8 mouse cellular contexts compared by ENCODE assay signal in the genomic region with DNA sequence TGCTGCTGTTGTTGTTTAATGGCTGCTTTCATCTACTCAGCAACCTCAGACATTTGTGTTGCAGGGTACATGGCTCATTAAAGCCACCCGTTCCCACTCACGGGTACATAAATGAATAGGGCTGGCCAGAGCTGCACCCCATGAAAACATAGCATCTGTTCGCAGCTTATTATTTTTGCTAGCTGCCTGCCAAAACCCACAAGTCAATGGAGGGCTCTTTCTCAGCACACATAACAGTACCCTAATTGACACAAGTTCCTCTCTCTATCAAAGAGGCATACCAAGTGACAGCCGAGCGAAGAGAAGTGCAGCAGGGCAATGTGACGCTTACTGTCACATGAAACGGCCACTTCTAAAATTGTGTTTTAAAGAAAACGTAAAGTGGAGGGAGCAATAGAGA. TPM values are rescaled to one million over a fixed set of nuclear protein-coding genes. Genes with fewer than 3 reads are reported as not detected.
DNase-seq lines count a peak whose midpoint lies in the region; ATAC-seq and TF ChIP-seq lines count a peak whose summit lies in the region.

No protein-coding gene starts in this region.

- peak; percentile 39; the same call in 1 of the 2 replicates for ATAC-seq in heart, postnatal 0 days (ENCODE audit: insufficient read depth, low read depth)
- ATAC-seq in stomach, postnatal 0 days (ENCODE audit: low FRiP score, low TSS enrichment) = no peak

- peak overlapping the region; percentile 67; the same call in 1 of the 2 replicates for H3K27ac ChIP-seq in heart, postnatal 0 days (ENCODE audit: low read depth)
- H3K27ac ChIP-seq in stomach, postnatal 0 days (replicated peaks) = no peak overlapping the region

- H3K4me2 ChIP-seq in heart, postnatal 0 days (ENCODE audit: low read depth, low read length) = peak overlapping the region; percentile 55
- peak overlapping the region; percentile 46 for H3K4me2 ChIP-seq in stomach, postnatal 0 days (replicated peaks; ENCODE audit: low read depth)

- no peaks in the 10 kb centered on the region for H3K27me3 ChIP-seq in heart, postnatal 0 days (ENCODE audit: control insufficient read depth, insufficient read depth, low read length)
- H3K27me3 ChIP-seq in stomach, postnatal 0 days (ENCODE audit: control insufficient read depth, insufficient read depth, low read length) = no peaks in the 10 kb centered on the region

- no peak for TF ChIP-seq CTCF in heart, postnatal 0 days (IDR thresholded peaks at IDR 0.05; ENCODE audit: low read depth)
- no peak for TF ChIP-seq CTCF in stomach, postnatal 0 days (IDR thresholded peaks at IDR 0.05; ENCODE audit: low read depth)

- H3K36me3 ChIP-seq in heart, postnatal 0 days (replicated peaks; ENCODE audit: control insufficient read depth, insufficient read depth, low read length) = no peaks in the 10 kb centered on the region
- H3K36me3 ChIP-seq in stomach, postnatal 0 days (ENCODE audit: control insufficient read depth, insufficient read depth, low read length) = no peaks in the 10 kb centered on the region

- H3K9me3 ChIP-seq in heart, postnatal 0 days (replicated peaks; ENCODE audit: control insufficient read depth, low read length) = no peaks in the 10 kb centered on the region
- H3K9me3 ChIP-seq in stomach, postnatal 0 days (ENCODE audit: control insufficient read depth, low read length) = no peaks in the 10 kb centered on the region

- 60% methylated on average over 8 of the region's 8 CpGs for WGBS in heart, postnatal 0 days
- 71% methylated on average over 8 of the region's 8 CpGs for WGBS in stomach, postnatal 0 days

- DNase-seq in heart, postnatal 0 days (ENCODE audit: low spot score) = no peak
- no peak for DNase-seq in heart, postnatal 36 days
- peak; percentile 12 for DNase-seq in retina, postnatal 1 day
- DNase-seq in retina, embryonic 14.5 days (ENCODE audit: low spot score) = no peak
- peak; percentile 14 for DNase-seq in layer of hippocampus, adult 9-11 months
- no peak for DNase-seq in stomach, postnatal 0 days (ENCODE audit: low spot score)
- no peak for DNase-seq in adipocyte (ENCODE audit: low spot score)
- DNase-seq in left cerebral cortex, postnatal 10 days (ENCODE audit: extremely low spot score in 1 of 2, low spot score in 2 of 2) = no peak

- intact Hi-C loops in heart, postnatal 36 days (cut with DNase I) = loop anchor here (1.0 kb wide), 1 partner anchor 820 kb away; no protein-coding TSS in a partner anchor
- intact Hi-C loops in left cerebral cortex, postnatal 10 days (cut with DNase I) = loop anchor here (5.0 to 10.0 kb wide), 2 partner anchors 92 to 594 kb away; no protein-coding TSS in a partner anchor

- peak overlapping the region; percentile 42 for H3K4me3 ChIP-seq in heart, postnatal 0 days (ENCODE audit: low read depth, low read length)
- H3K4me3 ChIP-seq in stomach, postnatal 0 days (ENCODE audit: low read depth, low read length) = no peak overlapping the region

- no peak overlapping the region for H3K9ac ChIP-seq in heart, postnatal 0 days (replicated peaks; ENCODE audit: low read depth, low read length)
- no peak overlapping the region for H3K9ac ChIP-seq in stomach, postnatal 0 days (ENCODE audit: low read length)

- H3K4me1 ChIP-seq in heart, postnatal 0 days (ENCODE audit: control insufficient read depth, insufficient read depth) = no peaks in the 10 kb centered on the region
- H3K4me1 ChIP-seq in stomach, postnatal 0 days (replicated peaks; ENCODE audit: control insufficient read depth, insufficient read depth) = no peaks in the 10 kb centered on the region

- no peak for TF ChIP-seq EP300 in heart, postnatal 0 days (IDR thresholded peaks at IDR 0.05; ENCODE audit: low read depth)
- TF ChIP-seq EP300 in stomach, postnatal 0 days (optimal IDR thresholded peaks at IDR 0.05) = no peak

RNA-seq across cellular contexts. Expression of a gene that starts 57.0 kb away (rescaled TPM):
- 70.6 and 79.8 TPM in 2 replicates for total RNA-seq in heart, postnatal 0 days (2014; rRNA removed; ENCODE audit: low replicate concordance)
- polyA plus RNA-seq in heart, postnatal 0 days (2015; fragmentation: Nextera tagmentation; extraction: Ambion mirVana) = 74.1 and 76.7 TPM in 2 replicates
- total RNA-seq in heart, postnatal 36 days (2021) = 1 to 10 TPM; 3.0 to 3.2 TPM
- polyA plus RNA-seq in stomach, postnatal 0 days (2015; fragmentation: Nextera tagmentation; extraction: Ambion mirVana) = 34.5 and 35.7 TPM in 2 replicates
- total RNA-seq in left cerebral cortex, postnatal 10 days (2021) = 10 to 100 TPM; 26.7 to 30.0 TPM

Comparison
In these comparisons a context has a peak if more than half of its experiments do, and no peak if none do; other contexts are left out.
1. DNase-seq: peak in retina, postnatal 1 day (single experiment) and layer of hippocampus, adult 9-11 months (single experiment); none in heart, postnatal 0 days (single experiment), heart, postnatal 36 days (0 of 2), retina, embryonic 14.5 days (single experiment), stomach, postnatal 0 days (single experiment), adipocyte (single experiment) and left cerebral cortex, postnatal 10 days (0 of 2).
2. RNA of a gene that starts 57.0 kb away (total RNA-seq): 70.6 to 79.8 TPM in heart, postnatal 0 days and 26.7 to 30.0 TPM in left cerebral cortex, postnatal 10 days; 3.0 to 3.2 TPM in heart, postnatal 36 days; every median in the first group is over 4 times any median in the second.